Mouse (Mus musculus) adrenal gland, adult 8-10 months (tissue): ENCODE measurements at regions not wholly inside any gene's neighbourhood (a gene's known extent, or its start where the extent isn't known, plus 50 kb on each side); places are given as distances from the start of the nearest gene placed in this dataset.

Source experiments
- DNase-seq: peaks from one replicate; pipeline ENCODE4 v3.0.0; 2022

DNA sequence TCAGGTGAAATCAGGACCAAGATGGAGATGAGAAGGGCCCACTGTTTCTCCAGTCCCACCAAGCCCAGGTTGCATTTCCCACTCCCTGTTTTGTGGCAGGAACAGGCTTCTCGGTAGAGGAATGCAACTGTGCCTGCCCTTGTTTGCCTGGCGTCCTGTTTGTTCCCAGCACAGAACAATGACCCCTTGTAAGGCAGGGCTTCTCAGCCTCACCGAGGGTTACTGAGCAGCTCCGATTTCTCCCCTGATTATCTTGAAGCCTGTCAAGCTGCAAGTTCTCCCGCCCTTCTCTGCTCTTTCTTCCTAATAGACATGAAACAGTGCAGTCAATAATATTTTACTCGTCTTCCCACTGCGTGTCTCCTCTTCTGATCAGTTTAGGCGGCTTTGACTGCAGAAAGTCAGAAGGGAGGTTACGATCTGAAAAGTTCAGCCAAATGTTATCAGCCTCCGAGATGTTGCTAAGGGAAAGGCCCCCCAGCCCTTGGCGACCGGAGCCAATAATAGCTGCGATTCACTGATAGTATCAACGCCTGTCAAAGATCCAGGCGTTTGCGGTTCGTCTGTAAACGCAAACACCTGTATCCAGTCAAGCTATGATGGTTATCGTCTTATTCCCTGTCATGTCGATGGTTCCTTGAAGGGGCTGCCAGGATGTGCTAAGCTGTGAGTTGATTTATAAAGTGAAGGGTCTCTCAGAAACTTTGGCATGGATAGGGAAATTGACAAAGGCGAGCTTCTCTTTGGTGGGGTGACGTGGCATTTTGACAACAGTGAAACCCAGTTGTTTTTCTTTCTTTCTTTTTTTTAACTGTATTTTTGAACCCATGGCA is 287.7 kb upstream of the Zfp507 start:
- no peak for DNase-seq

DNA sequence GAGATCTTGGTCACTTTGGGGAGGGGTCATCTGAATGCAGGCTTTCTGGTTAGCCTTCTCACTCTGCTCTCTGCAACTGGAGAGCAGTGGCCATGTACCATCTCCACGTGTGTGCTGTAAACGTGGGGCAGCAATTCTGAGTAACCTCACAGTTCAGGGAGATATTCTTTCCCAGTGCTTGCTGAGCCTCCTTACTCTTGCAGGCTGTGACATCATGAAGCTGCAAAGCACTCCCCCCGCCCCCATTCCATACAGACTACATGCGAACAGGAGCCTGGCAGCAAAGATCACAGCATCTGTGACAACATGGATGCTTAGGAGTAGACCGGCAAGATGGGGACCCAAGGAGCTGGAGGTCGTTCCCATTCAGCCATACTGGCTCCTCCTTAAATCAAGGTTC is 284.8 kb upstream of the Zfp507 start:
- DNase-seq: no peak

DNA sequence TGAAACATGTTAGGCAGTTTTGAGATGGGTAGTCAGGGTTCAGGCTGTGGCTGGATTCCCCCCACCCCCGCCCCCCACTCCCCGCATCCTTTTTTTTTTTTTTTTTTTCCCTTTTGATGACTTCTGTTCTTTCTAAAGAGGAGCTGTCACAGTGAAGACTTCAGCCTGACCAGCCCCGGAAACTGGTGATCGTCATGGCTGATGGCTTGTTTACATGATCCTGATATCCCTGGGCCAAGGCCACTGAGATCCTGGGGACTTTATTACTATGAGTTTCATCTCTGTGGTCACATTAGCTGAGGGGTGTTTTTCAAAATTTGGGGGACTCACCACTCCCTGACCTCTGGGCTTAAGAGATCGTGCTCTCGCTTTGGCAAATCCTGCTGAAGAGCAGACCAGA is 275.9 kb upstream of the Zfp507 start:
- no peak for DNase-seq

DNA sequence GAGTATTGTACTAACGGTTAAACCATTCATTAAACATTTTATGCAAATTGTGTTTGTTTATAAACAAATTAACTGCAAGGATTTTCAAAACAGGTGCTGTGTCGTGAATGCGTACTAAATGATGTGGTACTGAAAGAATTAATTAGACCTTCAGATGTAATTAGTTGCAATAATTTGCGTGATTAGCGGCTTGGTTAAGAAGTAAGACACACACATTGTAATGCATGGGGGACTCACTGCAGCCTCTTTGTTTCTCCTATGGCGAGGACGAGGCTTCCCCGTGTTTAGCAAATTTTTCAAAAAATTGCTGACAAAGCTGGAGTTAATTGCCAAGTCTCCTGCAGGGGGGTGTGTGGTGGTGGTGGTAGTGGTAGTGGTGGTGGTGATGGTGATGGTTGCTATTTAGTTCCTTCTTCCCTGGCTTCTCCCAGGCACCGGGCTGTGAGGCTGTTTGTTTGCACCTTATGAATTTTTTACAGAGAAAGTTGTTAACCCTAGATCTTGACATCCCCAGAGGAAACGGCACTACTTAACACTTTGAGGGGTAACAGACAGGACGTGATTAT is 275.4 kb upstream of the Zfp507 start:
- DNase-seq: no peak

DNA sequence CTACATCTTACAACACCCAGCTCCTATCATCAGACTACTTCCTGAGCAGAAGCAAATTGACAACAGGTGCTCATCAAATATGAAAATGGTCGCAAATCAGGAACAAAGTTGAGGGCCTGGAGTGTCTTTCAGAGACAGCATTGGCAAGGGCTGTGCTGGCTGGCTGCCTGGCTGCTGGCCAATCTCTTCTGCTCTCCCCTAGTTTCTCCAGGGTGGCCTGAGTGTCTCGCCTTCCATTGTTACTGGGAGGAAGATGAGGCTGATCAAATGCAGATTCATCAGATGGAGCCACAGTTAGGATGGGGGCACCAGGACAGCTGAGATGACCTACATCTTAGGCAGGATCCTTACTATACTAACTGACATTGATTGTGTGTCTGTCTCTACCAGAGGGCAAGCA is 274.5 kb upstream of the Zfp507 start:
- no peak for DNase-seq

DNA sequence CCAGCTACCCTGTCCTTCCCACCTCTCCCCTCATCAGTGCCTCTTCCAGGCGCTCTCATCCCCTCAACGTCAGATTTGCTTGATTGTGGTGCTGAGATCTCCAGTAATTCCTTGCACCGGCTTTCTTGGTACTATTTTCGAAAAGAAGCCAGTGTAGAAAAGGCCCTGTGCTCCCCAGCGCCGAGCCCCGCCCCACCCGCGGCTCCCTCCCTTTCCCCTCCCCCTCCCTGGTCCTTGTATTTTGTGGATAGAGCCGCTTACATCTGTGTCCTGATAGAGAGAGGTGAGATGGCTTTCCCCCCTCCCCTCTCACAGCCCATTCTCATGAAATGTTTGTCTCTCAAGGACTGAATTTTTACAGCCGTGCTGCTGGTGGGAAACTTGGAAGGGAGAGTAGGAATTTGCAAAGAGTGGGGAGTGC is 273.2 kb upstream of the Zfp507 start:
- no peak for DNase-seq

DNA sequence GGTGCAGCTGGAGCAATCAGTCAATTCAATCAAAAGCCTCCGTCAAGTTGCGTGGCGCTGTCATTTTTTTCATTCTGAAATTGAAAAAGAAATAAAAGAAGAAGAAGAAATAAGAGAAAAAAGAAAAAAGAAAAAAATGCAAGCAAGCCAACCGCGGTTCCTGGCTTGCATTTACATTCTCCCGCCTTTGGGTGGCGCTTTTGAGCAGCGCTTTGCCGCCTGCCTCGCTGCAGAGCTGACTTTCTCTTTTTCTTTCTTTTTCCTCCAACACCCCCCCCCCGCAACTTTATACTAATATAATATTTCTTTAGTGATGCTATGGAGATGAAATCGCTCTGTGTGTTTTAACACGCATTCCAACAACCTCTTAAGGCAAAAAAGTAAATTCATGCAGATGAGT is 269.0 kb upstream of the Zfp507 start:
- no peak for DNase-seq

DNA sequence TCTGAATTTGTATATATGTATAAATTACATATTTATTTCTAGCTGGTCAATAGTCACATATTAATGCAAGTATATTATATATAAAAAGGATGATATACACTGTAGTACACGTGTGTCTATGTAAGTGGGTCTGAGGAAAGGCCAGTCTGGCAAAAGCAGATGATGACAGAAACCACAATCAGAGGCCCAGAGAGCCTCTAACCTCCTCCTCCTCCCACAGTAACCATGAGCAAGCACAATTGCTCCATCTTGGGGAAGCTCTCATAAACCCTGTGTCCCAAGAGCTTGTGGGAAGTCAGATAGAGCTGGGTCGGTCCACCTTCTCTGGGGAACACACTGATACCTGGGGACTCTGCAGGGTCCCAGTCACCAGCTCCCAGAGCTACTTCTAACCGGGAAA is 263.9 kb upstream of the Zfp507 start:
- DNase-seq: no peak

DNA sequence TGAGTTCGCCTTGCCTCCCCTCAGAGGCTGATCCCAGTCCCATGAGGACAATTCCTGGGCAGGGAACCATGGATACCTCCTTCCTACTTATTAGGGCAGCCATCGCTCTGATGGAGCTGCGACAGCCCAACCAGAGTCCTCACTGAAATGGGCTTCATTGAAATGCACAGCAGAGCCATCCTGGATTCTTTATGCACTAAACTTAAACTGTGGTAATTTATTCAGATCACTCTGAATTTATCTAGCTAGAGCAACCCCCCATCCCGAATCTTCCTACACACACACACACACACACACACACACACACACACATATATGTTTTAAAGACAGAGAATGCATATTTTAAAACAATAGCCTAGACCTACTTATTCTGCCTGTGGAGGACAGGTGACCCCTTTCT is 258.9 kb upstream of the Zfp507 start:
- DNase-seq: no peak

DNA sequence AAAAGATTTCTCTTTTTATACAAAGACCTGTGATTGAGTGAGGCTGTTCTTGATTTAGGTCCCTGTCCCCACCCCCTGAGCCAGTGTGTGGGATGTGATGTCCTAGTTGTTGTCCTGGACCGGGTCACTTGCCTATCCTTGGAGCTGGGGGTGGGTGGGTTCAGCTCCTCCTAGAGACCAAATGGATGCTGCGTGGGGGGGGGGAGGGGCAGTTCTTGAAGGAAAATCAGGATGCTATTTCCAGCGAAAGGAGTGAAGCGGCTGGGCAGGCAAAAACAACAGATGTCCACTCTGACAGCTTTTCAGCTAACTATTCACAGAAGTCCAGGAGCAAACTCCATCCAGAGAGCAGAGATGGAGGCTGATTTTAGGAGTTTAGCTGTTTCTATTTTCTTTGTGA is 257.6 kb upstream of the Zfp507 start:
- DNase-seq: no peak

DNA sequence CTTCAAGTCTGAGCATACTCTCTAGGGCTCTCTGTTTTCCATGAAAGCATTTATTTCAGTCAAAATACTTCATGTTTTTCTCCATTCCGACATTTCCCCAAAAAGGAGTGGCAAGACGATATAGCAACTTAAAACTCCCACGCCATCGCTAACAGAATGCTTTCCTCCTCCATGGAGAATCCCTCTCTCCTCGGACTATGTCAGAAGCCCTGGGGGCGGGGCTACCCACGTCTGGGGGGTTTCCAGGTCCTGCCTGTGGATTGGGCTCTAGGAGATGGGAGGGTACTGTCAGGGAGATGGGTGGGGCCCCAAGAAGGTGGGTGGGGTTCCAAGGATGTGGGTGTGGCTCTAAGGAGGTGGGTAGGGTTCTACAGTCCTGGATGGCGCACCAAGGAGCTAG is 243.2 kb upstream of the Zfp507 start:
- no peak for DNase-seq

DNA sequence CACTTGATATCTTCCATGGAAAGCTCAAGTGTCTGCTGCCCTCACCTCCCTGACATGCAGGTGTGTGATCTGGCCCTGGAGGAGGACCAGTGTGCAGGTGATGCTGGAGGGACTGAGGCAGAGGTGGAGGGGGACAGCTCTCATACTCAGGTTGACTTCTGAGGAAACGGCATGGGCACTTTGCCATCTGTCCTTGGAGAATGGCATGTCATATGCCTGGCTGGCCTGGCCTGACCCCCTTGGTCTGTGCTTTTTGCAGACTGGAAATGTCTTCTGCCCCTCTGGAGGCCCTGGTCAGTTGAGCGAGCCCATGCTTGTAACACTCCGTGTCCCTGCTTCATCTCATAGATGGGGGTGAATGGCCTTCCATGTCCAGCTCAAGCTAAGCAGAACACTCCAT is 229.1 kb upstream of the Zfp507 start:
- no peak for DNase-seq

DNA sequence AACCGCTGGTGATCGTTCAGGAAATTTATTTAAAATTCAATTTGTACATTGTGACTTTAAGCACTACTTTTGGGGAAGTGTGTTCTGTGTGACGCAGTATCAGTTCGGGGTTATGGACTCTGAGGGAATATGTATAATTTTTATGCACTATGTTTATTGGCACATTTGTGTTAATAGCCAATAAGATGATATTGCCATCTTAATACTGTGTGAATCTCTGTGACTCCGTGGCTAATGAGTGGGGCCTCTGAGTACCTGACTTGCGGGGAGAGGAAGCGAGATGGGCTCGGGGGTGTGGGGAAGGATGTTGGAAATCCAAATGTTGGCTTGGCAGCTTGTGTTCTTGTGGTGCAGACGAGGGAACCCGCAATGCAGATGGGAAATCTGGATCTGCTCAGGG is 220.2 kb upstream of the Zfp507 start:
- no peak for DNase-seq

DNA sequence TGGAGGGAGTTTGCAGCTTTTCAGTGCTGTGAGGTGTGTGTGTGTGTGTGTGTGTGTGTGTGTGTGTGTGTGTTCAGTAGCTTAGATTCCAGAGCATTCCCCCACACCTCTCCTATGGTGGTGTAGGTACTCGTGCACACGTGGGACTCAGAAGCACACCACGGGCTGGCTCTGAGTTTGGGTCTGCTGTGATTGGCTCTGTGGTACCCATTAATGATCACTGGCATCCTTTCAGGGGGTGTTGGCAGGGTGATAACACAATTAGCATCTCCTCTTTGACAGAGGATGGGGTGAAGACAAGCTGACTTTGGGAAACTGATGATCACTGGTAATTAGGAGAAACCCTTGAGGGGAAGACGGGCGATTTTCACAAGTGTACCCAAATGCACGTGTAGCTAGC is 219.7 kb upstream of the Zfp507 start:
- no peak for DNase-seq

DNA sequence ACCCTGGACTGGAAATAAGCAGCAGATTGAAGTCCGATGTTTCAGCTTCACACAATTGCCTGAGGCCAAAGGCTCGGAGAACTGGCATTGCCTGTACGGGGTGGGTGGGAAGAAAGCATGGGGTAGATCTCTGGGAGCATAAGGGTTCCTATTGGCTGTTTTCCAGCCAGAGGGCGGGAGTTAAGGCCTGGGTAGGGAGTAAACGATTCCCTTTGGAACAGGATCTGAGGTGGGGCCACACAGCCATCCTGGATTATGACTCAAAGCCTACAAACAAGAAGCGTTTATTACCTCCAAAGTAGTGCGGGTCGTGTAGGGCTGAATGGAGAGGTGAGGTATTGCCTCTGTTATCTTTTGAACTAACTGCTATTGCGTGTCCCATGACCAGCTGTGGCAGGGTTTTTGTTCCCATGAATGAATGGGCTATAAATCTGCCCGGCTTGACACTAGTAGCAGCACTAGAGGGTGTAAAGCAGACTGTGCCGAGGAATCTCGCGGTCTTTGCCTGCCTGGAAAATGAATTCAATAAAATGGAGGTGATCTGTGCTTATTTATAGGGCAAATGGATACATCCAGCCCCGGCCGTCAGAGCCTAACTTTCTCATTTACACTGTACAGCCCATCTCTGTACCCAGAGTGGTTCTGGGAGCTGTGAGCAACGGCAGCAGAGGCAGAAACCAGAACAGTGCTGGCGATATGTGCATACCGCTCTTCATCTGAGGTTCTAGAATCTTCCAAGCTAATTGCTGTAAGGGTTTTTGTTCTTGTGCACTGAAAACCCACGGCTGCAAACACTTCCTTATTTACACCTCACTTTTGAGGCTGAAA is 214.3 kb upstream of the Zfp507 start:
- DNase-seq: no peak

DNA sequence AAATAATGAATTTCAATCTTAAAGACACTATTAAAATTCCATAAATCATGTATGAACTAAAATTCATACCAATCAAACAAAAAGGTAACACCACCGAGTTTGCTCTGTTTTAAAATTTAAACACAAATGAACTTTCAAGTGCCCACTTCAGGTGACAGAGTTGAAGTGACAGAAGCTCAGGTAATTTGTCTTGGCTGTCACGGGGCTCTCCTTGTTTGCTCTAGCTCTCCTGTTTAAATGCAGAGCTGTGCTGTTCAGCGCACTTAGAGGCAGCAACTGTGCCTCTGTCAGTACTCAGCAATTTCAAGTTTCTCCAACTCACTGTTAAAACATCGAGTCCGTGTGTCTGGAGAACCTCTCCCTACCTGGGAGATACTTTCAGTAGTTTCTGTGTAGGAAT is 193.8 kb upstream of the Zfp507 start:
- DNase-seq: no peak

DNA sequence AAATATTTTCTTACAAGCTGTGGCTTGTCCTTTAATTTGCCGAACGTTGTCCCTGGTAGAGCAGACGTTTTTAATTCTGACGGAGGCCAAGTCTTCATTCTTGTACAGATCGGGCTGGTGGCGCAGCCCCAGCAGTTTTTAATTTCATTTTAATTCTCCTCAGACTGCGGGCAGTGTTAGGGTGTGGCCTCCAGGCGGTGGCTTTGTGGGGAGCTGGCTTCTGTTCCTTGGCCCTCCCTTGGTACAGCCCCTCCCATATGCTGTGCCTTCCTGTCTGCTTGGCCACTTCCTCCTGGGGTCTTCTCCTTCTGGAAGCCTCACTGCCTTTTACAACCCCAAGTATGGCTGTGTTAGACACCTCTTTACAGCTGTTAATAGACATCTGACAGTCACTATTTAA is 189.7 kb upstream of the Zfp507 start:
- no peak for DNase-seq

DNA sequence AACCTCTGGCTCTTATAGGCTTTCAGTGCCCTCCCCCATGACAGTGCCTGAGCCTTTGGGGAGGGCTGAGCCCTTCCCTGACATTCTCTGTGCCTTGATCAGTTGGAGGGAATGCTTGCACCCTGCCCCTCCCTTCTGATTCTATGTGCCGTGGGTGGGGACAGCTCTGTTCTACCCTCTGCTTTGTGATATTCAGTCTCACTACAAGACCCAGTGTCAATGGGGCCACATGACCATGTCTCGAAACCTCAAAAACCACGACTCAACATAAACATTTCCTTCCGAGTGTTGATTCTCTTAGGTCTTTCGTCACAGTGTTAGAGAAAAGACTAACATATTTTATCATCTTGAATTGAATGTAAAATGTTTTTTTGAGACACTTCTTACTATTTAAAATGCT is 188.3 kb upstream of the Zfp507 start:
- DNase-seq: no peak

DNA sequence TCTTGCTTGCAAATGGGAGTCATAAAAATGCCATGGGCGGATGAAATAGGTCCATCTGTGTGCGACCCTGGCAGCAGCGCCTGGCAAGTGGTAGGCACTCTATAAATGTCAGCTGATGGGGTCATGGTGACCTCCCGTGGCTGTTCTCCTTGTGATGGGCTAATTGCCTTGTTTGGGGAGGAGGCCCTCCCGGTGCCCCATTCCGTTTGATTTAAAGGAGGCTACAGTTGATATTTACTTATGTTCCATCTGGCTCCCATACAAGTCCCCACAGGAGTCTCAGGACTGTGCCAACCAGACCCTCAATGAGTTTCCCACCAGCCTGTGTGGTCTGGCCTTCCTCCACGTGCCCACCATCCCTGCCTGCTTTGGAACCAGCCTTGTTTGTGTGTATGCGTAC is 186.7 kb upstream of the Zfp507 start:
- DNase-seq: no peak

DNA sequence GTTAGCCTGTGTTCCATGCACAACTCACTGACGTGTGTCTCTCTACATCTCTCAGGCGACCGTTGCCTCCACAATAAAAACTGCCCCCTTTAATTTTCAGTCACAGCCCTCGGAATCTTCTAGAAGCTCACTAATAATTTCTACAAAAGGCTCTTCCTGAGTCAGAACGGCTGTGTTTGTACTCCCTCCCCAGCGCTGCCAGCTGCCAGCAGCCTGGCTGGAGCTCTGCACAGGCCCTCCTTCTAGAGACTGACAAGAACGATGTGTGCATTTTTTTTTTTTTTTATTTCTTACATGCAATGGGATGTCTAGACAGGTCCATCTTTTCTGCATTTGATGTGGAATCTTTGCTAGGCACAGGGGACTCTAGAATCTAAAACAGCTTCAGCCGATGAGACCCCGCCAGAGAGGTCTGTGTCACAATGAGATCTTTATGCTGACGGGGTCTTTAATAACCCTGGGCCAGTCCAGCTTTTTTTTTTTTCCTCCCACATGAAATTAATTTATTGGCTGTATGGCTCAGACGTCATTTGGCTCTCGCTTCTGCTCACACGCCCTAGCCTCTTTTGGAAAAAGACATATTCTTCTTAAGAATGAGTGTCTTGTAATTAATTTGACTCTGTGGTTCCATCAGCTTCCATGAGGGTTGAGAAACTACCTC is 185.8 kb upstream of the Zfp507 start:
- no peak for DNase-seq

DNA sequence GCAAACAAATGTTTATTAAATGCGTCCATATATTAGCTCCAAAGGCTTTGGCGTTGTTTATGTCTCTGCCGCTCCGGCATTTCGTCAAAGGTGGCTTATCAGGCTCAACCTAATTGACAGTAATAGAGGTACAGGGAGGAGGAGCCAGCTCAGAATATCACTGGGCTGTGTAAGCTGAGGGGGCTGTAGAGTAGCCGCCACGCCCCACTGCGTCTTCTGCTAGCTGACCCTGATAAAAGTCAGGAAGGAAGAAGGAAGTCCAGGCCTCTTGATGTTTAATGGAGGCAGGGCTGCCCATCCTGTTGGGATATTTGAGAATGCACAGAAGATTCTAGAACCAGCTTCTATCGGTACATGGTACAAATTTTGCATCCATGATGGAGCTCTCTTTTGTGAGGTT is 175.2 kb upstream of the Zfp507 start:
- DNase-seq: no peak

DNA sequence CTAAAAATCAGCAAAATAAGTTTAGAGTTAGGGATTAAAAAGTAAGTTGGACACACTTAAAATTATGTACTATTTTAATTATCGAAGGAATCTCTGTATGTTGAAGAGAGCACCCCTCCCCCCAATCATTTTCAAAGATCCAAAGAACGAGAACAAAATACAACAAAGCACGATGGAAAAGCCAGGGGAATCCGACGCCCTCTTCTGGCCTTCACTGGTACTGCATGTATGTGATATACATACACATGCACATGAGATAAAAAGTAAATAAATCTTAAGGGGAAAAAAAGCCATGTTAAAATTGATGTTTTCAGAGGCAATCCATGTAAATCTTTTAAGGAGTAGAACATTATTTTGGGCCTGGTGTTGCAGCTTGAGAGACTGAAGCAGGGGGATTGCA is 155.9 kb upstream of the Zfp507 start:
- DNase-seq: no peak

DNA sequence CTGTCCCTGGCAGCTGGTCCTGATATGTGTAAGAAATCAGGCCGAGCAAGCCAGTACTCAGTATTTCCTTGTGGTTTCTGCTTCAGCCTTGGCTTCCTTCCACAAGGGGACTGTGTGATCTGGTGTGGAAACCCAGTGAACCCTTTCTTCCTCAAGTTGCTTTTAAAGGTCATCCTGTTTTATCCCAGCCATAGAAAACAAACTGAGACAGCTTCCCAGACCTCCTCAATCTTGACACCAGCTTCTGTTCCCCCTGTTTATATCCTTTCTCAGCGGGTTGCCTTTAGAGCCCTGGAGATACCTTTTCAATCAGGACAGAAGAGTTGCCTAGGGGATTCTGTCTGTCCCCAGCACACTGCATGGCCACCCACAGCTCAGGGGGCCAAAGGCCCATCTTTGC is 155.2 kb upstream of the Zfp507 start:
- no peak for DNase-seq
